Mouse (Mus musculus) intestine, embryonic 14.5 days (tissue): ENCODE measurements around the gene Supt6. TPM values are rescaled to one million over a fixed set of nuclear protein-coding genes. Genes with fewer than 3 reads are reported as not detected.
A peak's percentile ranks its signal among the peaks of the same experiment; 100 is the strongest.

ENCODE experiments used
- ATAC-seq: fragments of 200-750 bp; cut with Nextera tagmentation; replicated peaks from 2 replicates; pipeline ENCODE4 v1.8.0; 2017; ENCODE audit warnings: low read depth, moderate number of reproducible peaks, moderate TSS enrichment, moderate library complexity; ENCODE audit not compliant: low FRiP score, low TSS enrichment
- DNase-seq: peaks from one replicate; pipeline ENCODE4 v3.0.0-alpha.2; 2018; ENCODE audit warnings: low spot score
- H3K27ac ChIP-seq: fragments of 300-500 bp; sonication (generic); 2 replicates; pipeline ENCODE4 v1.5.1; 2014; ENCODE audit warnings: low read depth, mild to moderate bottlenecking, control low read depth
- H3K27me3 ChIP-seq: fragments of 300-500 bp; sonication (generic); replicated peaks from 2 replicates; pipeline ENCODE4 v1.6.1; 2014; ENCODE audit warnings: low read length, control low read depth; ENCODE audit not compliant: control insufficient read depth, insufficient read depth
- H3K36me3 ChIP-seq: fragments of 300-500 bp; sonication (generic); 2 replicates; pipeline ENCODE4 v1.6.1; 2014; ENCODE audit warnings: low read length, control low read depth; ENCODE audit not compliant: control insufficient read depth, insufficient read depth
- H3K4me1 ChIP-seq: fragments of 300-500 bp; sonication (generic); replicated peaks from 2 replicates; pipeline ENCODE4 v1.6.1; 2014; ENCODE audit warnings: low read length, control low read depth, mixed read lengths; ENCODE audit not compliant: control insufficient read depth, insufficient read depth
- H3K4me2 ChIP-seq: fragments of 300-500 bp; sonication (generic); 2 replicates; pipeline ENCODE4 v1.6.1; 2014; ENCODE audit warnings: low read length
- H3K4me3 ChIP-seq: fragments of 300-500 bp; sonication (generic); 2 replicates; pipeline ENCODE4 v1.5.1; 2014; ENCODE audit warnings: low read depth, low read length, control low read depth, mixed read lengths
- H3K9ac ChIP-seq: fragments of 300-500 bp; sonication (generic); 2 replicates; pipeline ENCODE4 v1.6.1; 2014; ENCODE audit warnings: mild to moderate bottlenecking, low read length
- H3K9me3 ChIP-seq: fragments of 300-500 bp; sonication (generic); 2 replicates; pipeline ENCODE4 v1.6.1; 2016; ENCODE audit warnings: low read length, control low read depth; ENCODE audit not compliant: control insufficient read depth
- WGBS: fragments of 180-500 bp; shearing (Covaris S2); extraction: QIAGEN DNeasy Blood & Tissue Kit; methylation state at CpG from one replicate; pipeline ENCODE4 v1.1.7; 2014; 5-methylcytosine and 5-hydroxymethylcytosine counted together
- polyA plus RNA-seq: library from polyadenylated mRNA; unstranded; fragments of >200 nt; fragmentation: Nextera tagmentation; extraction: Ambion mirVana; gene quantifications from 2 replicates; pipeline ENCODE4 v1.2.1, GENCODE M21; 2014

Gene Supt6
- polyA plus RNA-seq, 1 experiment from 2014 or later: 26.4 TPM

- WGBS: 60% methylated on average over 7 of the region's 7 CpGs
- no peaks in the 10 kb centered on the region for H3K4me1 ChIP-seq
- no peak overlapping the region for H3K4me3 ChIP-seq
- peaks cover 98% of the 10 kb centered on the region for H3K36me3 ChIP-seq
- ATAC-seq (no peak), DNase-seq (no peak)
- H3K9ac ChIP-seq: no peak overlapping the region
- H3K27ac ChIP-seq: no peak overlapping the region
- H3K4me2 ChIP-seq: no peak overlapping the region
- H3K9me3 ChIP-seq: no peaks in the 10 kb centered on the region
- no peaks in the 10 kb centered on the region for H3K27me3 ChIP-seq
Measured at GRCm38 (mm10) chr11:78210615-78211014, 35.2 kb downstream of the Supt6 start.

- no peak overlapping the region for H3K27ac ChIP-seq
- H3K4me2 ChIP-seq: no peak overlapping the region
- H3K9ac ChIP-seq: no peak overlapping the region
- 85% methylated on average over 6 of the region's 6 CpGs for WGBS
- DNase-seq (no peak), ATAC-seq (no peak)
- H3K4me3 ChIP-seq: no peak overlapping the region
- H3K9me3 ChIP-seq: no peaks in the 10 kb centered on the region
- no peaks in the 10 kb centered on the region for H3K27me3 ChIP-seq
- peaks cover 98% of the 10 kb centered on the region for H3K36me3 ChIP-seq
- 0 out of 2 replicates have a peak, but pooled peaks cover 5% of the 10 kb centered on the region for H3K4me1 ChIP-seq
Measured at GRCm38 (mm10) chr11:78209886-78210285, 35.9 kb downstream of the Supt6 start.

GRCm38 (mm10) chr11:78207190-78207589 lies 38.6 kb downstream of the Supt6 start:
- Histone ChIP-seq H3K4me3 (no peak overlapping the region), H3K9me3 (no peaks in the 10 kb centered on the region), H3K9ac (no peak overlapping the region), H3K4me2 (no peak overlapping the region), H3K27me3 (no peaks in the 10 kb centered on the region), H3K27ac (no peak overlapping the region), H3K4me1 (0 out of 2 replicates have a peak, but pooled peaks cover 5% of the 10 kb centered on the region), H3K36me3 (peaks cover 78% of the 10 kb centered on the region)
- ATAC-seq (no peak), DNase-seq (no peak)
- 86% methylated on average over 7 of the region's 7 CpGs for WGBS

GRCm38 (mm10) chr11:78205361-78206206 lies 40.2 kb downstream of the Supt6 start:
- WGBS: 50% methylated on average over 13 of the region's 13 CpGs
- H3K27me3 ChIP-seq: no peaks in the 10 kb centered on the region
- 0 out of 2 replicates have a peak, but pooled peaks cover 5% of the 10 kb centered on the region for H3K4me1 ChIP-seq
- no peak for ATAC-seq
- no peaks in the 10 kb centered on the region for H3K9me3 ChIP-seq
- H3K4me2 ChIP-seq: no peak overlapping the region
- H3K9ac ChIP-seq: no peak overlapping the region
- no peak overlapping the region for H3K4me3 ChIP-seq
- DNase-seq: no peak
- H3K27ac ChIP-seq: no peak overlapping the region
- H3K36me3 ChIP-seq: peaks cover 62% of the 10 kb centered on the region

GRCm38 (mm10) chr11:78204287-78204686 lies 41.5 kb downstream of the Supt6 start:
- DNase-seq (no peak), ATAC-seq (no peak)
- Histone ChIP-seq H3K4me1 (0 out of 2 replicates have a peak, but pooled peaks cover 5% of the 10 kb centered on the region), H3K4me3 (no peak overlapping the region), H3K27ac (no peak overlapping the region), H3K36me3 (peaks cover 49% of the 10 kb centered on the region), H3K9me3 (no peaks in the 10 kb centered on the region), H3K9ac (no peak overlapping the region), H3K27me3 (no peaks in the 10 kb centered on the region), H3K4me2 (no peak overlapping the region)
- WGBS: 80% methylated on average over 6 of the region's 6 CpGs

GRCm38 (mm10) chr11:78202372-78202771 lies 43.4 kb downstream of the Supt6 start:
- DNase-seq (no peak), ATAC-seq (no peak)
- Histone ChIP-seq H3K4me1 (0 out of 2 replicates have a peak, but pooled peaks cover 5% of the 10 kb centered on the region), H3K27ac (no peak overlapping the region), H3K4me2 (no peak overlapping the region), H3K27me3 (no peaks in the 10 kb centered on the region), H3K36me3 (peaks cover 30% of the 10 kb centered on the region), H3K9ac (no peak overlapping the region), H3K9me3 (no peaks in the 10 kb centered on the region), H3K4me3 (no peak overlapping the region)
- 82% methylated on average over 3 of the region's 3 CpGs for WGBS

GRCm38 (mm10) chr11:78195101-78195863 lies 50.5 kb downstream of the Supt6 start:
- no peak overlapping the region for H3K27ac ChIP-seq
- H3K9me3 ChIP-seq: no peaks in the 10 kb centered on the region; the same call in 1 of the 2 replicates
- H3K4me1 ChIP-seq: peaks cover 4% of the 10 kb centered on the region
- peak overlapping the region; percentile 64 for H3K4me2 ChIP-seq
- H3K4me3 ChIP-seq: peak overlapping the region; percentile 51
- H3K27me3 ChIP-seq: no peaks in the 10 kb centered on the region
- no peak overlapping the region for H3K9ac ChIP-seq
- DNase-seq (no peak), ATAC-seq (no peak)
- 51% methylated on average over 23 of the region's 23 CpGs for WGBS
- peaks cover 29% of the 10 kb centered on the region for H3K36me3 ChIP-seq

- Histone ChIP-seq H3K9ac (peak overlapping the region; percentile 35; the same call in 1 of the 2 replicates), H3K27me3 (no peaks in the 10 kb centered on the region), H3K4me1 (peaks cover 12% of the 10 kb centered on the region), H3K4me3 (peak overlapping the region; percentile 51), H3K27ac (0 out of 2 replicates have a peak overlapping the region, but pooled peaks have one; percentile 22), H3K4me2 (peak overlapping the region; percentile 64), H3K36me3 (peaks cover 30% of the 10 kb centered on the region), H3K9me3 (no peaks in the 10 kb centered on the region; the same call in 1 of the 2 replicates)
- WGBS: 2% methylated on average over 30 of the region's 30 CpGs
- ATAC-seq: peak; percentile 75
- peak; percentile 87 for DNase-seq
Measured at GRCm38 (mm10) chr11:78194411-78195100, 51.2 kb downstream of the Supt6 start.
